In the genomic region with DNA sequence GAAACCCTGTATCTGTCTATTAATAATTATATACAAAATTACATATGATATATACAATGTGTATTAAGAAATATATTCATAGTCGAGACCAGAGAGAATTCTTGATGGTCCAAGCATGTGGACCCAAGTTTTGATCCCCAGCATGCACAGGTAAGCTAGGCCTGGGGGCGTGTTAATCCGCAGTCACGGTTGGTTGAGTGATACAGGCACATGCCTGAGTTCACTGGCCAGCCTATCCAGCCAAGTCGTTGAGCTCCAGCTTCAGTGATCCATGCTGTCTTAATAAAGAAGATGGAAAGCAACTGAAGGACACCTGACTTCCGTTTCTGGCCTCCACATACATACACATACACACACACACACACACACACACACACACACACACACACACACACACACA, we compare ENCODE assay signal across 34 mouse cellular contexts. TPM values are rescaled to one million over a fixed set of nuclear protein-coding genes. Genes with fewer than 3 reads are reported as not detected.
"Had no signal": no experiment of that assay in that cellular context is flagged by ENCODE, and none has a peak within 500 bp of the region (broad histone marks: within the 10 kb centered on the region; RNA-seq: fewer than 3 reads in every experiment).

No protein-coding gene starts in this region.

- H3K9ac ChIP-seq: heart, embryonic 12.5 days; hindbrain, embryonic 13.5 days; hindbrain, embryonic 15.5 days; limb, embryonic 13.5 days; limb, embryonic 15.5 days; liver, embryonic 12.5 days; liver, embryonic 14.5 days had no signal

- H3K4me1 ChIP-seq: heart, embryonic 10.5 days; heart, embryonic 12.5 days; hindbrain, embryonic 13.5 days; hindbrain, embryonic 15.5 days; limb, embryonic 15.5 days had no signal

- H3K27me3 ChIP-seq: heart, embryonic 12.5 days; hindbrain, embryonic 13.5 days; hindbrain, embryonic 15.5 days; limb, embryonic 13.5 days; limb, embryonic 15.5 days; liver, embryonic 12.5 days had no signal

- H3K4me3 ChIP-seq: heart, embryonic 10.5 days; heart, embryonic 12.5 days; hindbrain, embryonic 13.5 days; hindbrain, embryonic 15.5 days; limb, embryonic 13.5 days; limb, embryonic 15.5 days; liver, embryonic 12.5 days had no signal

- H3K36me3 ChIP-seq: hindbrain, embryonic 15.5 days; limb, embryonic 13.5 days; limb, embryonic 15.5 days had no signal

- ATAC-seq: forebrain, embryonic 16.5 days; hindbrain, postnatal 0 days; intestine, embryonic 16.5 days; liver, embryonic 12.5 days had no signal

- H3K4me2 ChIP-seq: heart, embryonic 12.5 days; hindbrain, embryonic 13.5 days; hindbrain, embryonic 15.5 days; limb, embryonic 13.5 days; limb, embryonic 15.5 days; liver, embryonic 12.5 days had no signal

- H3K27ac ChIP-seq: heart, embryonic 10.5 days; hindbrain, embryonic 13.5 days; hindbrain, embryonic 15.5 days; hindbrain, postnatal 0 days; kidney, postnatal 0 days; limb, embryonic 13.5 days; limb, embryonic 15.5 days; liver, embryonic 12.5 days; liver, embryonic 14.5 days had no signal

- H3K9me3 ChIP-seq: heart, embryonic 10.5 days; heart, embryonic 12.5 days; hindbrain, embryonic 13.5 days; hindbrain, embryonic 15.5 days; limb, embryonic 13.5 days; limb, embryonic 15.5 days; liver, embryonic 12.5 days had no signal

- DNase-seq: gastrocnemius, postnatal 14 days; gastrocnemius, postnatal 36 days; heart, adult 18-20 months; heart, postnatal 14 days; heart, postnatal 36 days; layer of hippocampus, adult 9-11 months; layer of hippocampus, postnatal 36 days; left cerebral cortex, postnatal 4 days; lung, adult 18-20 months had no signal

RNA-seq across cellular contexts. Expression of gene Pon1, which starts 57.7 kb away (rescaled TPM):
- total RNA-seq: gastrocnemius, postnatal 14 days; heart, adult 8-10 months; hematopoietic stem cell, adult 5-6 weeks; layer of hippocampus, adult 18-20 months; layer of hippocampus, adult 8-10 months; layer of hippocampus, postnatal 36 days; left cerebral cortex, adult 18-20 months; left cerebral cortex, adult 8-10 months; left cerebral cortex, postnatal 10 days; left cerebral cortex, postnatal 25 days; left cerebral cortex, postnatal 4 days had no signal
- polyA plus RNA-seq: frontal cortex, adult 2 months; heart, embryonic 12.5 days; heart, embryonic 14.5 days; heart, embryonic 16.5 days; intestine, embryonic 14.5 days; intestine, embryonic 16.5 days; limb, embryonic 11.5 days; limb, embryonic 13.5 days had no signal
